Mouse (Mus musculus) neutrophil, adult 59 days (primary cell): Measurements from ENCODE around the gene Uqcc3. TPM values are rescaled to one million over a fixed set of nuclear protein-coding genes. Genes with fewer than 3 reads are reported as not detected.

ENCODE experiments used
- total RNA-seq, 2 experiments: library from RNA; stranded (reverse); gene quantifications; 1 replicate in 1 of 2; 2 replicates in 1 of 2; pipeline ENCODE4 v1.2.4; 2023

The Uqcc3 gene
- total RNA-seq: 10 to 100 TPM; 19.7 to 21.0 TPM

GRCm38 (mm10) chr19:8880311-8881033 is at the start of gene Uqcc3:
Uqcc3 (minus strand) TSS chr19:8880923.

GRCm38 (mm10) chr19:8929224-8930088 is 48.7 kb upstream of the Uqcc3 start, which contains the start of the genes Rom1 and Eml3:
Rom1 (minus strand) TSS chr19:8929356.
Eml3 (plus strand) TSS chr19:8929552.

GRCm38 (mm10) chr19:8920073-8920736 is 39.5 kb upstream of the Uqcc3 start, which contains the start of gene B3gat3:
B3gat3 (plus strand) TSS chr19:8920374.

GRCm38 (mm10) chr19:8897865-8898495 is 17.3 kb upstream of the Uqcc3 start, which contains the start of gene Ganab:
Ganab (plus strand) TSS chr19:8898071.

GRCm38 (mm10) chr19:8892829-8893766 is 12.4 kb upstream of the Uqcc3 start, which contains the start of gene Ints5:
Ints5 (plus strand) TSS chr19:8893005.

GRCm38 (mm10) chr19:8888511-8889385 is 8.0 kb upstream of the Uqcc3 start, which contains the start of the genes 1810009A15Rik and Gm49416:
1810009A15Rik (plus strand) TSS chr19:8888853.
Gm49416 (plus strand) TSS chr19:8888926.

GRCm38 (mm10) chr19:8883616-8884015 is 2.9 kb upstream of the Uqcc3 start, which contains the start of the genes Lbhd1 and Gm49403:
Lbhd1 (plus strand) TSS chr19:8883732.
Gm49403 (plus strand) TSS chr19:8883930.

GRCm38 (mm10) chr19:8871267-8872186 is 9.2 kb downstream of the Uqcc3 start, which contains the start of gene Ubxn1:
Ubxn1 (plus strand) TSS chr19:8871496.

GRCm38 (mm10) chr19:8850402-8850901 is 30.3 kb downstream of the Uqcc3 start, which contains the start of gene Lrrn4cl:
Lrrn4cl (plus strand) TSS chr19:8850768.

GRCm38 (mm10) chr19:8839103-8839907 is 41.4 kb downstream of the Uqcc3 start, which contains the start of gene Gng3:
Gng3 (minus strand) TSS chr19:8839194.

GRCm38 (mm10) chr19:8837251-8837791 is 43.4 kb downstream of the Uqcc3 start, which contains the start of gene Bscl2:
Bscl2 (plus strand) TSS chr19:8837467.

Other genes starting within 250 kb of the Uqcc3 start
- gene Chrm1, start 217.1 kb downstream of the Uqcc3 start, total RNA-seq: under 1 TPM; 0.22 to 0.57 TPM
- 100 to 1,000 TPM; 121 to 124 TPM for gene Slc3a2, start 157.6 kb downstream of the Uqcc3 start, total RNA-seq
- 10 to 100 TPM; 20.6 to 29.3 TPM for gene Wdr74, start 145.1 kb downstream of the Uqcc3 start, total RNA-seq
- 1 to 10 TPM in 1 of 2 experiments, not detected in 1; 2.8 TPM for gene 1700092M07Rik, start 140.2 kb downstream of the Uqcc3 start, total RNA-seq
- gene Stx5a, start 139.5 kb downstream of the Uqcc3 start, total RNA-seq: 100 to 1,000 TPM; 125 to 152 TPM
- gene Nxf1, start 123.8 kb downstream of the Uqcc3 start, total RNA-seq: 100 to 1,000 TPM; 133 to 147 TPM
- 10 to 100 TPM; 20.5 to 24.1 TPM for gene Tmem223, start 109.9 kb downstream of the Uqcc3 start, total RNA-seq
- 10 to 100 TPM; 75.5 to 83.0 TPM for gene Tmem179b, start 106.5 kb downstream of the Uqcc3 start, total RNA-seq
- gene Taf6l, start 94.5 kb downstream of the Uqcc3 start, total RNA-seq: 10 to 100 TPM; 11.3 to 11.5 TPM
- 10 to 100 TPM; 45.1 to 45.9 TPM for gene Polr2g, start 82.3 kb downstream of the Uqcc3 start, total RNA-seq
- under 1 TPM; 0.79 to 0.98 TPM for gene Zbtb3, start 78.4 kb downstream of the Uqcc3 start, total RNA-seq
- 10 to 100 TPM; 20.3 to 24.7 TPM for gene Ttc9c, start 61.6 kb downstream of the Uqcc3 start, total RNA-seq
- gene Hnrnpul2, start 60.9 kb downstream of the Uqcc3 start, total RNA-seq: 10 to 100 TPM; 89.7 to 97.5 TPM
- 1 to 10 TPM; 3.5 to 7.8 TPM for gene AC129217.1, start 51.1 kb downstream of the Uqcc3 start, total RNA-seq
- 10 to 100 TPM; 55.1 to 64.1 TPM for gene Bscl2, start 43.5 kb downstream of the Uqcc3 start, total RNA-seq
- gene Gng3, start 41.7 kb downstream of the Uqcc3 start, total RNA-seq: not detected
- under 1 TPM; 0.20 to 0.36 TPM for gene Lrrn4cl, start 30.2 kb downstream of the Uqcc3 start, total RNA-seq
- 10 to 100 TPM; 92.5 to 99.0 TPM for gene Ubxn1, start 9.4 kb downstream of the Uqcc3 start, total RNA-seq
- 10 to 100 TPM in 1 of 2 experiments, 1 to 10 TPM in 1; 9.9 to 17.6 TPM for gene Lbhd1, start 2.8 kb upstream of the Uqcc3 start, total RNA-seq
- not detected for gene Gm49403, start 3.0 kb upstream of the Uqcc3 start, total RNA-seq
- 10 to 100 TPM; 20.5 to 27.8 TPM for gene 1810009A15Rik, start 7.9 kb upstream of the Uqcc3 start, total RNA-seq
- 1 to 10 TPM; 6.1 to 8.2 TPM for gene Gm49416, start 8.0 kb upstream of the Uqcc3 start, total RNA-seq
- 10 to 100 TPM; 13.2 to 14.3 TPM for gene Ints5, start 12.1 kb upstream of the Uqcc3 start, total RNA-seq
- 10 to 100 TPM; 79.7 to 91.5 TPM for gene Ganab, start 17.1 kb upstream of the Uqcc3 start, total RNA-seq
- 10 to 100 TPM; 39.9 to 45.3 TPM for gene B3gat3, start 39.5 kb upstream of the Uqcc3 start, total RNA-seq
- gene Rom1, start 48.4 kb upstream of the Uqcc3 start, total RNA-seq: 1 to 10 TPM; 1.3 to 2.3 TPM
- 10 to 100 TPM; 48.3 to 52.7 TPM for gene Eml3, start 48.6 kb upstream of the Uqcc3 start, total RNA-seq
- 100 to 1,000 TPM; 103 to 115 TPM for gene Mta2, start 61.0 kb upstream of the Uqcc3 start, total RNA-seq
- gene Tut1, start 72.9 kb upstream of the Uqcc3 start, total RNA-seq: 1 to 10 TPM; 6.4 to 9.1 TPM
- gene Eef1g, start 86.1 kb upstream of the Uqcc3 start, total RNA-seq: 100 to 1,000 TPM; 127 to 130 TPM
- gene Ahnak, start 108.4 kb upstream of the Uqcc3 start, total RNA-seq: 100 to 1,000 TPM; 348 to 529 TPM
- gene Scgb1a1, start 207.0 kb upstream of the Uqcc3 start, total RNA-seq: not detected